ENCODE assay signal across 8 mouse cellular contexts in the genomic region with DNA sequence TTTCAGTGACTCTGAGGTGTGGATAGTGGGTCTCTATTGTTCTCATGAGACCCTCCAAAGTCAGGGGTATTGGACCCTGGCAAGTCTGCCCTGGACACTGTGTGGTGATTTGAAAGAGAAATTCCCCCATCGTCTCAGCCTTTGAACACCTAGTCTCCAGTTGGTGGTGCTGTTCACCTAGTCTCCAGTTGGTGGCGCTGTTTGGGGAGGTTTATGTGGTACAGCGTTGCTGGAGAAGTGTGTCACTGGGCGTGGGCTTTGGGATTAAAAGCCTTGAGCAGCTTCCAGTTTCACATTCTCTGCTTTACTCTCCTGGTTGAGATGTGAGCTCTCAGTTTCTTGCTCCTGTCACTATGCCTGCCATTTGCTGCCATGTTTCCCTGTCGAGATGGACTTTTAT. TPM values are rescaled to one million over a fixed set of nuclear protein-coding genes. Genes with fewer than 3 reads are reported as not detected.
DNase-seq lines count a peak whose midpoint lies in the region; ATAC-seq lines count a peak whose summit lies in the region.
"Had no signal": no experiment of that assay in that cellular context is flagged by ENCODE, and none has a peak within 500 bp of the region (broad histone marks: within the 10 kb centered on the region; RNA-seq: fewer than 3 reads in every experiment).

No protein-coding gene starts in this region.

- no peaks in the 10 kb centered on the region for H3K9me3 ChIP-seq in liver, embryonic 13.5 days (replicated peaks)
- H3K9me3 ChIP-seq: heart, embryonic 13.5 days had no signal

- H3K4me1 ChIP-seq in liver, embryonic 13.5 days (replicated peaks), result peaks cover 5% of the 10 kb centered on the region; the same call in 1 of the 2 replicates
- H3K4me1 ChIP-seq: heart, embryonic 13.5 days had no signal

- no peak for ATAC-seq in liver, embryonic 13.5 days (ENCODE audit: low read depth)

- H3K27ac ChIP-seq in liver, embryonic 13.5 days, result no peak overlapping the region
- H3K27ac ChIP-seq: heart, embryonic 13.5 days had no signal

- peak; percentile 47 for DNase-seq in ovary, postnatal 14 days (ENCODE audit: low spot score)
- no peak for DNase-seq in ovary, adult 18-20 months (ENCODE audit: low spot score)
- peak; percentile 83 for DNase-seq in ZHBTc4 (ENCODE audit: low read depth, low spot score)
- DNase-seq in cerebellum, postnatal 4 days (ENCODE audit: low spot score in 2 of 2), result peak; percentile 33 to 47
- peak; percentile 33 to 74 for DNase-seq in heart, postnatal 36 days
- peak; percentile 28 for DNase-seq in liver, embryonic 13.5 days
- DNase-seq in right cerebral cortex, adult 2 months (ENCODE audit: low spot score in 2 of 2), result peak; percentile 27 to 43

- H3K4me2 ChIP-seq in liver, embryonic 13.5 days, result no peak overlapping the region
- H3K4me2 ChIP-seq: heart, embryonic 13.5 days had no signal

- no peaks in the 10 kb centered on the region for H3K36me3 ChIP-seq in liver, embryonic 13.5 days
- H3K36me3 ChIP-seq: heart, embryonic 13.5 days had no signal

- no peak overlapping the region for H3K4me3 ChIP-seq in liver, embryonic 13.5 days (replicated peaks)
- H3K4me3 ChIP-seq: heart, embryonic 13.5 days had no signal

- intact Hi-C loops in heart, postnatal 36 days (cut with DNase I), result no loop called here

- 18% methylated on average over 5 of the region's 5 CpGs for WGBS in liver, embryonic 13.5 days (ENCODE audit: insufficient replicate concordance)

- no peak overlapping the region for H3K9ac ChIP-seq in liver, embryonic 13.5 days
- H3K9ac ChIP-seq: heart, embryonic 13.5 days had no signal

- H3K27me3 ChIP-seq in liver, embryonic 13.5 days, result no peaks in the 10 kb centered on the region
- H3K27me3 ChIP-seq: heart, embryonic 13.5 days had no signal

RNA-seq across cellular contexts. Expression of a gene that starts 28.1 kb away (rescaled TPM):
- 100 to 1,000 TPM; 137 to 147 TPM for total RNA-seq in heart, postnatal 36 days (2021)
- polyA plus RNA-seq in liver, embryonic 13.5 days (2015; fragmentation: Nextera tagmentation; extraction: Ambion mirVana), result 10.7 and 11.8 TPM in 2 replicates

RNA-seq across cellular contexts. Expression of a gene that starts 39.9 kb away (rescaled TPM):
- total RNA-seq in heart, postnatal 36 days (2021), result not detected
- not detected in 2 replicates for polyA plus RNA-seq in liver, embryonic 13.5 days (2015; fragmentation: Nextera tagmentation; extraction: Ambion mirVana)
- polyA plus RNA-seq: heart, embryonic 13.5 days had no signal

RNA-seq across cellular contexts. Expression of a gene that starts 57.0 kb away (rescaled TPM):
- total RNA-seq in heart, postnatal 36 days (2021), result not detected
- polyA plus RNA-seq in liver, embryonic 13.5 days (2015; fragmentation: Nextera tagmentation; extraction: Ambion mirVana), result not detected in 2 replicates
- polyA plus RNA-seq: heart, embryonic 13.5 days had no signal
